Mouse (Mus musculus) intestine, embryonic 15.5 days (tissue): ENCODE data around the gene Akap13. TPM values are rescaled to one million over a fixed set of nuclear protein-coding genes. Genes with fewer than 3 reads are reported as not detected.

Source experiments
- ATAC-seq: fragments of 200-750 bp; cut with Nextera tagmentation; 2 replicates; pipeline ENCODE4 v1.8.0; 2017; ENCODE audit warnings: moderate TSS enrichment, moderate library complexity
- H3K27ac ChIP-seq: fragments of 300-500 bp; sonication (generic); 2 replicates; pipeline ENCODE4 v1.5.1; 2015; ENCODE audit warnings: mild to moderate bottlenecking, inconsistent platforms
- H3K27me3 ChIP-seq: fragments of 300-500 bp; sonication (generic); replicated peaks from 2 replicates; pipeline ENCODE4 v1.6.1; 2015; ENCODE audit warnings: inconsistent platforms
- H3K36me3 ChIP-seq: fragments of 300-500 bp; sonication (generic); 2 replicates; pipeline ENCODE4 v1.6.1; 2015; ENCODE audit warnings: inconsistent platforms
- H3K4me1 ChIP-seq: fragments of 300-500 bp; sonication (generic); replicated peaks from 2 replicates; pipeline ENCODE4 v1.6.1; 2015; ENCODE audit warnings: inconsistent platforms
- H3K4me2 ChIP-seq: fragments of 300-500 bp; sonication (generic); replicated peaks from 2 replicates; pipeline ENCODE4 v1.6.1; 2015; ENCODE audit warnings: mild to moderate bottlenecking, inconsistent platforms
- H3K4me3 ChIP-seq: fragments of 300-500 bp; sonication (generic); replicated peaks from 2 replicates; pipeline ENCODE4 v1.5.1; 2015; ENCODE audit warnings: inconsistent platforms
- H3K9ac ChIP-seq: fragments of 300-500 bp; sonication (generic); 2 replicates; pipeline ENCODE4 v1.6.1; 2015; ENCODE audit warnings: inconsistent platforms
- H3K9me3 ChIP-seq: fragments of 300-500 bp; sonication (generic); 2 replicates; pipeline ENCODE4 v1.6.1; 2016; ENCODE audit warnings: inconsistent platforms
- WGBS: fragments of 180-500 bp; shearing (Covaris S2); methylation state at CpG from one replicate; pipeline ENCODE4 v1.1.7; 2015; 5-methylcytosine and 5-hydroxymethylcytosine counted together
- polyA plus RNA-seq: library from polyadenylated mRNA; unstranded; fragments of >200 nt; fragmentation: Nextera tagmentation; extraction: Ambion mirVana; gene quantifications from 2 replicates; pipeline ENCODE4 v1.2.1, GENCODE M21; 2015

The Akap13 gene
- polyA plus RNA-seq, 1 experiment from 2014 or later = 31.2 TPM

- H3K27me3 ChIP-seq = no peaks in the 10 kb centered on the region
- 93% methylated on average over 6 of the region's 6 CpGs for WGBS
- no peak overlapping the region for H3K4me3 ChIP-seq
- H3K4me1 ChIP-seq = no peaks in the 10 kb centered on the region
- no peak overlapping the region for H3K27ac ChIP-seq
- H3K9me3 ChIP-seq = no peaks in the 10 kb centered on the region
- H3K36me3 ChIP-seq = peaks cover 4% of the 10 kb centered on the region
- H3K9ac ChIP-seq = no peak overlapping the region
- no peak for ATAC-seq
- H3K4me2 ChIP-seq = no peak overlapping the region
Observed at GRCm38 (mm10) chr7:75704862-75705261, 249.5 kb downstream of the Akap13 start.

- H3K4me2 ChIP-seq = no peak overlapping the region
- H3K27me3 ChIP-seq = no peaks in the 10 kb centered on the region
- no peak overlapping the region for H3K27ac ChIP-seq
- H3K9ac ChIP-seq = no peak overlapping the region
- H3K9me3 ChIP-seq = no peaks in the 10 kb centered on the region
- H3K4me3 ChIP-seq = no peak overlapping the region
- 94% methylated on average over 4 of the region's 4 CpGs for WGBS
- ATAC-seq = no peak
- H3K36me3 ChIP-seq = peaks cover 2% of the 10 kb centered on the region; the same call in 1 of the 2 replicates
- H3K4me1 ChIP-seq = no peaks in the 10 kb centered on the region
Observed at GRCm38 (mm10) chr7:75709936-75710335, 254.6 kb downstream of the Akap13 start.

GRCm38 (mm10) chr7:75710920-75711319, 255.6 kb downstream of the Akap13 start:
- WGBS = 90% methylated on average over 6 of the region's 6 CpGs
- no peaks in the 10 kb centered on the region for H3K9me3 ChIP-seq
- no peak overlapping the region for H3K9ac ChIP-seq
- peaks cover 5% of the 10 kb centered on the region; the same call in 1 of the 2 replicates for H3K36me3 ChIP-seq
- ATAC-seq = no peak
- 0 out of 2 replicates have a peak, but pooled peaks cover 3% of the 10 kb centered on the region for H3K4me1 ChIP-seq
- no peak overlapping the region for H3K4me3 ChIP-seq
- no peak overlapping the region for H3K4me2 ChIP-seq
- H3K27ac ChIP-seq = no peak overlapping the region
- no peaks in the 10 kb centered on the region for H3K27me3 ChIP-seq

GRCm38 (mm10) chr7:75711436-75711835, 256.1 kb downstream of the Akap13 start:
- no peak overlapping the region for H3K9ac ChIP-seq
- no peaks in the 10 kb centered on the region for H3K9me3 ChIP-seq
- no peak overlapping the region for H3K4me2 ChIP-seq
- no peak overlapping the region for H3K4me3 ChIP-seq
- H3K4me1 ChIP-seq = 0 out of 2 replicates have a peak, but pooled peaks cover 5% of the 10 kb centered on the region
- no peak for ATAC-seq
- no peaks in the 10 kb centered on the region for H3K27me3 ChIP-seq
- peaks cover 5% of the 10 kb centered on the region; the same call in 1 of the 2 replicates for H3K36me3 ChIP-seq
- 67% methylated on average over 2 of the region's 2 CpGs for WGBS
- H3K27ac ChIP-seq = no peak overlapping the region

GRCm38 (mm10) chr7:75712808-75713207, 257.5 kb downstream of the Akap13 start:
- 66% methylated on average over 2 of the region's 2 CpGs for WGBS
- no peak for ATAC-seq

GRCm38 (mm10) chr7:75713959-75714358, 258.6 kb downstream of the Akap13 start:
- Histone ChIP-seq H3K27ac (no peak overlapping the region), H3K4me2 (no peak overlapping the region), H3K27me3 (no peaks in the 10 kb centered on the region), H3K4me3 (no peak overlapping the region), H3K4me1 (0 out of 2 replicates have a peak, but pooled peaks cover 5% of the 10 kb centered on the region), H3K9me3 (no peaks in the 10 kb centered on the region), H3K36me3 (peaks cover 5% of the 10 kb centered on the region; the same call in 1 of the 2 replicates), H3K9ac (no peak overlapping the region)
- 82% methylated on average over 5 of the region's 5 CpGs for WGBS
- no peak for ATAC-seq

More at GRCm38 (mm10) chr7:75712808-75713207, 257.5 kb downstream of the Akap13 start:
- H3K9ac ChIP-seq = no peak overlapping the region
- peaks cover 5% of the 10 kb centered on the region; the same call in 1 of the 2 replicates for H3K36me3 ChIP-seq
- H3K4me1 ChIP-seq = 0 out of 2 replicates have a peak, but pooled peaks cover 5% of the 10 kb centered on the region
- no peaks in the 10 kb centered on the region for H3K27me3 ChIP-seq
- no peaks in the 10 kb centered on the region for H3K9me3 ChIP-seq
- H3K27ac ChIP-seq = no peak overlapping the region
- no peak overlapping the region for H3K4me3 ChIP-seq
- H3K4me2 ChIP-seq = no peak overlapping the region

- no peak overlapping the region for H3K9ac ChIP-seq
- H3K4me3 ChIP-seq = no peak overlapping the region
- no peaks in the 10 kb centered on the region for H3K9me3 ChIP-seq
- 0 out of 2 replicates have a peak, but pooled peaks cover 5% of the 10 kb centered on the region for H3K4me1 ChIP-seq
- no peak for ATAC-seq
- H3K27me3 ChIP-seq = no peaks in the 10 kb centered on the region
- no peak overlapping the region for H3K4me2 ChIP-seq
- H3K36me3 ChIP-seq = 0 out of 2 replicates have a peak, but pooled peaks cover 5% of the 10 kb centered on the region
- WGBS = 92% methylated on average over 4 of the region's 4 CpGs
- no peak overlapping the region for H3K27ac ChIP-seq
Observed at GRCm38 (mm10) chr7:75715026-75715425, 259.7 kb downstream of the Akap13 start.

GRCm38 (mm10) chr7:75715939-75716338, 260.6 kb downstream of the Akap13 start:
- 0 out of 2 replicates have a peak, but pooled peaks cover 5% of the 10 kb centered on the region for H3K4me1 ChIP-seq
- H3K9ac ChIP-seq = no peak overlapping the region
- 0 out of 2 replicates have a peak, but pooled peaks cover 5% of the 10 kb centered on the region for H3K36me3 ChIP-seq
- WGBS = 44% methylated on average over 4 of the region's 4 CpGs
- no peaks in the 10 kb centered on the region for H3K27me3 ChIP-seq
- ATAC-seq = no peak
- H3K27ac ChIP-seq = no peak overlapping the region
- H3K4me2 ChIP-seq = no peak overlapping the region
- H3K9me3 ChIP-seq = no peaks in the 10 kb centered on the region
- no peak overlapping the region for H3K4me3 ChIP-seq

GRCm38 (mm10) chr7:75717349-75717748, 262.0 kb downstream of the Akap13 start:
- peaks cover 9% of the 10 kb centered on the region; the same call in 1 of the 2 replicates for H3K36me3 ChIP-seq
- H3K27me3 ChIP-seq = no peaks in the 10 kb centered on the region
- no peak for ATAC-seq
- no peak overlapping the region for H3K4me2 ChIP-seq
- 0 out of 2 replicates have a peak, but pooled peaks cover 5% of the 10 kb centered on the region for H3K4me1 ChIP-seq
- no peak overlapping the region for H3K27ac ChIP-seq
- no peak overlapping the region for H3K9ac ChIP-seq
- H3K4me3 ChIP-seq = no peak overlapping the region
- H3K9me3 ChIP-seq = no peaks in the 10 kb centered on the region

GRCm38 (mm10) chr7:75721302-75721701, 266.0 kb downstream of the Akap13 start:
- H3K4me3 ChIP-seq = no peak overlapping the region
- no peaks in the 10 kb centered on the region for H3K27me3 ChIP-seq
- peaks cover 12% of the 10 kb centered on the region for H3K36me3 ChIP-seq
- H3K4me2 ChIP-seq = no peak overlapping the region
- no peaks in the 10 kb centered on the region for H3K9me3 ChIP-seq
- 87% methylated on average over 4 of the region's 4 CpGs for WGBS
- ATAC-seq = no peak
- H3K27ac ChIP-seq = no peak overlapping the region
- H3K9ac ChIP-seq = no peak overlapping the region
- H3K4me1 ChIP-seq = no peaks in the 10 kb centered on the region

- no peak for ATAC-seq
- H3K27ac ChIP-seq = no peak overlapping the region
- H3K4me1 ChIP-seq = no peaks in the 10 kb centered on the region
- H3K4me2 ChIP-seq = no peak overlapping the region
- 92% methylated on average over 1 of the region's 1 CpGs for WGBS
- H3K9ac ChIP-seq = no peak overlapping the region
- no peaks in the 10 kb centered on the region for H3K9me3 ChIP-seq
- H3K4me3 ChIP-seq = no peak overlapping the region
- H3K36me3 ChIP-seq = peaks cover 24% of the 10 kb centered on the region
- no peaks in the 10 kb centered on the region for H3K27me3 ChIP-seq
Observed at GRCm38 (mm10) chr7:75724012-75724411, 268.7 kb downstream of the Akap13 start.

GRCm38 (mm10) chr7:75725899-75726298, 270.6 kb downstream of the Akap13 start:
- H3K36me3 ChIP-seq = peaks cover 29% of the 10 kb centered on the region
- 74% methylated on average over 6 of the region's 6 CpGs for WGBS

GRCm38 (mm10) chr7:75726867-75727266, 271.5 kb downstream of the Akap13 start:
- 92% methylated on average over 9 of the region's 9 CpGs for WGBS
- no peaks in the 10 kb centered on the region for H3K4me1 ChIP-seq
- no peak overlapping the region for H3K4me3 ChIP-seq
- no peaks in the 10 kb centered on the region for H3K27me3 ChIP-seq
- H3K9me3 ChIP-seq = no peaks in the 10 kb centered on the region
- H3K4me2 ChIP-seq = no peak overlapping the region
- ATAC-seq = no peak
- no peak overlapping the region for H3K9ac ChIP-seq
- H3K36me3 ChIP-seq = peaks cover 24% of the 10 kb centered on the region
- H3K27ac ChIP-seq = no peak overlapping the region

More at GRCm38 (mm10) chr7:75725899-75726298, 270.6 kb downstream of the Akap13 start:
- Histone ChIP-seq H3K9ac (no peak overlapping the region), H3K4me3 (no peak overlapping the region), H3K9me3 (no peaks in the 10 kb centered on the region), H3K4me2 (no peak overlapping the region), H3K4me1 (no peaks in the 10 kb centered on the region), H3K27me3 (no peaks in the 10 kb centered on the region), H3K27ac (no peak overlapping the region)
- no peak for ATAC-seq
